Mouse (Mus musculus) heart, adult 11 months (tissue): Measurements from ENCODE around the gene Cnpy2.
"Not testable (repeated sequence)": the region's sequence is repeated elsewhere in the genome, so short reads cannot be mapped to it uniquely, and the experiment has no call there.

ENCODE experiments used
- DNase-seq: peaks from one replicate; pipeline ENCODE4 v3.0.0; 2022

The Cnpy2 gene

GRCm38 (mm10) chr10:128321641-128322040, 618 bp upstream of the Cnpy2 start:
- DNase-seq: no peak

- DNase-seq: no peak
These were observed 1.3 kb downstream of the Cnpy2 start for GRCm38 (mm10) chr10:128323516-128323915.

GRCm38 (mm10) chr10:128326825-128327224, 4.6 kb downstream of the Cnpy2 start:
- no peak for DNase-seq

- DNase-seq: no peak
These were observed 5.4 kb downstream of the Cnpy2 start for GRCm38 (mm10) chr10:128327610-128328009.

- not testable (repeated sequence) for DNase-seq
These were observed 10.3 kb downstream of the Cnpy2 start for GRCm38 (mm10) chr10:128332358-128333249.

GRCm38 (mm10) chr10:128335582-128335981, 13.3 kb downstream of the Cnpy2 start:
- no peak for DNase-seq

GRCm38 (mm10) chr10:128336195-128336594, 13.9 kb downstream of the Cnpy2 start:
- no peak for DNase-seq

- DNase-seq: no peak
These were observed 14.3 kb downstream of the Cnpy2 start for GRCm38 (mm10) chr10:128336597-128336996.

- DNase-seq: peak; percentile 99
These were observed 15.3 kb downstream of the Cnpy2 start, which contains the start of gene Cs for GRCm38 (mm10) chr10:128337306-128338181. Cs (plus strand) TSS chr10:128337734.

GRCm38 (mm10) chr10:128338415-128338814, 16.2 kb downstream of the Cnpy2 start:
- no peak for DNase-seq

GRCm38 (mm10) chr10:128338948-128339347, 16.7 kb downstream of the Cnpy2 start:
- no peak for DNase-seq

GRCm38 (mm10) chr10:128340257-128340656, 18.0 kb downstream of the Cnpy2 start:
- no peak for DNase-seq

- no peak for DNase-seq
These were observed 21.2 kb downstream of the Cnpy2 start for GRCm38 (mm10) chr10:128343436-128343835.

GRCm38 (mm10) chr10:128344568-128345275, 22.5 kb downstream of the Cnpy2 start:
- peak; percentile 97 for DNase-seq

GRCm38 (mm10) chr10:128347541-128347940, 25.3 kb downstream of the Cnpy2 start:
- DNase-seq: no peak

GRCm38 (mm10) chr10:128358796-128359195, 36.5 kb downstream of the Cnpy2 start:
- DNase-seq: no peak

GRCm38 (mm10) chr10:128359226-128359625, 37.0 kb downstream of the Cnpy2 start:
- no peak for DNase-seq

- DNase-seq: no peak
These were observed 39.6 kb downstream of the Cnpy2 start for GRCm38 (mm10) chr10:128361836-128362235.

GRCm38 (mm10) chr10:128362568-128362967, 40.3 kb downstream of the Cnpy2 start:
- peak; percentile 87 for DNase-seq

- no peak for DNase-seq
These were observed 45.7 kb downstream of the Cnpy2 start for GRCm38 (mm10) chr10:128367899-128368401.

- peak; percentile 100 for DNase-seq
These were observed 46.4 kb downstream of the Cnpy2 start, which contains the start of gene Coq10a for GRCm38 (mm10) chr10:128368402-128369217. Coq10a (minus strand) TSS chr10:128368997.

- no peak for DNase-seq
These were observed 46.9 kb downstream of the Cnpy2 start for GRCm38 (mm10) chr10:128369218-128369543.
